Mouse (Mus musculus) stomach, embryonic 14.5 days (tissue): ENCODE results near the gene Defa31. TPM values are rescaled to one million over a fixed set of nuclear protein-coding genes. Genes with fewer than 3 reads are reported as not detected.
"Not testable (repeated sequence)": the region's sequence is repeated elsewhere in the genome, so short reads cannot be mapped to it uniquely, and the experiment has no call there.

Source experiments
- ATAC-seq: fragments of 200-750 bp; cut with Nextera tagmentation; 2 replicates; pipeline ENCODE4 v1.8.0; 2017; ENCODE audit warnings: low read depth, moderate TSS enrichment; ENCODE audit not compliant: insufficient number of reproducible peaks, insufficient read depth, low FRiP score
- H3K27ac ChIP-seq: fragments of 300-500 bp; sonication (generic); 2 replicates; pipeline ENCODE4 v1.5.1; 2014; ENCODE audit warnings: mild to moderate bottlenecking, low read length, moderate library complexity, mixed read lengths
- H3K27me3 ChIP-seq: fragments of 300-500 bp; sonication (generic); 2 replicates; pipeline ENCODE4 v1.6.1; 2014; ENCODE audit warnings: low read length, control low read depth, mixed read lengths; ENCODE audit not compliant: control insufficient read depth, insufficient read depth
- H3K36me3 ChIP-seq: fragments of 300-500 bp; sonication (generic); 2 replicates; pipeline ENCODE4 v1.6.1; 2014; ENCODE audit warnings: mild to moderate bottlenecking, control low read depth, low read length, moderate library complexity, mixed read lengths; ENCODE audit not compliant: control insufficient read depth, insufficient read depth
- H3K4me1 ChIP-seq: fragments of 300-500 bp; sonication (generic); 2 replicates; pipeline ENCODE4 v1.6.1; 2014; ENCODE audit warnings: low read length, control low read depth, mixed read lengths; ENCODE audit not compliant: control insufficient read depth, insufficient read depth
- H3K4me2 ChIP-seq: fragments of 300-500 bp; sonication (generic); replicated peaks from 2 replicates; pipeline ENCODE4 v1.6.1; 2014; ENCODE audit warnings: low read depth, low read length, control low read depth
- H3K4me3 ChIP-seq: fragments of 300-500 bp; sonication (generic); 2 replicates; pipeline ENCODE4 v1.5.1; 2014; ENCODE audit warnings: low read depth, low read length, control low read depth
- H3K9ac ChIP-seq: fragments of 300-500 bp; sonication (generic); replicated peaks from 2 replicates; pipeline ENCODE4 v1.6.1; 2014; ENCODE audit warnings: low read depth, mild to moderate bottlenecking, control low read depth, low read length, moderate library complexity, mixed read lengths
- H3K9me3 ChIP-seq: fragments of 300-500 bp; sonication (generic); 2 replicates; pipeline ENCODE4 v1.6.1; 2016; ENCODE audit warnings: low read depth, low read length, control low read depth; ENCODE audit not compliant: control insufficient read depth
- WGBS: fragments of 180-500 bp; shearing (Covaris S2); extraction: QIAGEN DNeasy Blood & Tissue Kit; methylation state at CpG from one replicate; pipeline ENCODE4 v1.1.7; 2014; 5-methylcytosine and 5-hydroxymethylcytosine counted together
- polyA plus RNA-seq: library from polyadenylated mRNA; unstranded; fragments of >200 nt; fragmentation: Nextera tagmentation; extraction: Ambion mirVana; gene quantifications from 2 replicates; pipeline ENCODE4 v1.2.1, GENCODE M21; 2014

Defa31 gene
- not detected in 2 replicates for polyA plus RNA-seq

GRCm38 (mm10) chr8:21191314-21191713 is at the start of gene Defa31:
Defa31 (plus strand) TSS chr8:21191614.
- not testable (repeated sequence) for H3K4me1 ChIP-seq, H3K9me3 ChIP-seq, H3K27ac ChIP-seq, H3K9ac ChIP-seq, H3K4me2 ChIP-seq, ATAC-seq, H3K27me3 ChIP-seq, H3K4me3 ChIP-seq, H3K36me3 ChIP-seq
- no CpG with 5 or more reads among the region's 1 CpGs for WGBS

DNA sequence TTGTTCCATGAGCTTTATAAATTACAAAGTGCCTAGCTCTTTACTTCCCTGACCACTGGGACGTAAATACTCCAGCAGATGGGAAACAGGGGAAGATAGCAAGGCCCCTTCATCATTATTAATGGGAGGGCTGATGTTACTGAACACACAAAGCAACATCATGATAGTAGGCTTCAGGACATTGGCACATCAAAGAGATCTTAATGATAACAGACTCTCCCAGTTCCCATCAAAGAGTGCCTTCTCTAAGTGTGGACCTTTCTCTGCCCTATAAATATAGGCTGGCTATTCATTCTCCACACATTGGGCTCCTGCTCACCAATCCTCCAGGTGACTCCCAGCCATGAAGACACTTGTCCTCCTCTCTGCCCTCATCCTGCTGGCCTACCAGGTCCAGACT is 29.4 kb upstream of the Defa31 start, which contains the start of gene Defa22:
Defa22 (plus strand) TSS at position 301 of the 400 bp plus-strand sequence.
- no CpG with 5 or more reads among the region's 1 CpGs for WGBS
- not testable (repeated sequence) for ATAC-seq

GRCm38 (mm10) chr8:21201261-21201660 is 9.8 kb downstream of the Defa31 start, which contains the start of gene Gm15293:
Gm15293 (plus strand) TSS chr8:21201561.
- H3K4me2 ChIP-seq, H3K27me3 ChIP-seq, H3K27ac ChIP-seq, H3K36me3 ChIP-seq, H3K4me1 ChIP-seq, H3K4me3 ChIP-seq, ATAC-seq, H3K9me3 ChIP-seq, H3K9ac ChIP-seq: not testable (repeated sequence)
- no CpG with 5 or more reads among the region's 1 CpGs for WGBS

More for the DNA sequence above, 29.4 kb upstream of the Defa31 start, which contains the start of gene Defa22:
- not testable (repeated sequence) for H3K9ac ChIP-seq, H3K4me2 ChIP-seq, H3K27ac ChIP-seq, H3K27me3 ChIP-seq, H3K9me3 ChIP-seq, H3K36me3 ChIP-seq, H3K4me1 ChIP-seq, H3K4me3 ChIP-seq

Other genes with a start within 250 kb of the Defa31 start
- not detected in 2 replicates for gene AY761185, start 246.9 kb upstream of the Defa31 start, polyA plus RNA-seq
- not detected in 2 replicates for gene Defa21, start 166.1 kb upstream of the Defa31 start, polyA plus RNA-seq
- gene Defa23, start 136.6 kb upstream of the Defa31 start, polyA plus RNA-seq, result not detected in 2 replicates
- not detected in 2 replicates for gene Defa35, start 126.6 kb upstream of the Defa31 start, polyA plus RNA-seq
- not detected in 2 replicates for gene Defa25, start 107.2 kb upstream of the Defa31 start, polyA plus RNA-seq
- not detected in 2 replicates for gene Gm14851, start 95.6 kb upstream of the Defa31 start, polyA plus RNA-seq
- not detected in 2 replicates for gene Defa30, start 57.0 kb upstream of the Defa31 start, polyA plus RNA-seq
- gene Defa22, start 29.3 kb upstream of the Defa31 start, polyA plus RNA-seq, result not detected in 2 replicates
- gene Gm15293, start 9.9 kb downstream of the Defa31 start, polyA plus RNA-seq, result not detected in 2 replicates
- not detected in 2 replicates for gene Gm15292, start 58.1 kb downstream of the Defa31 start, polyA plus RNA-seq
- not detected in 2 replicates for gene Defa27, start 123.9 kb downstream of the Defa31 start, polyA plus RNA-seq
- gene Defa29, start 135.4 kb downstream of the Defa31 start, polyA plus RNA-seq, result not detected in 2 replicates
- not detected in 2 replicates for gene Defa2, start 186.9 kb downstream of the Defa31 start, polyA plus RNA-seq
- gene Defa33, start 200.2 kb downstream of the Defa31 start, polyA plus RNA-seq, result not detected in 2 replicates
- gene Defa36, start 235.8 kb downstream of the Defa31 start, polyA plus RNA-seq, result not detected in 2 replicates